14 mouse cellular contexts compared by ENCODE assay signal in the genomic region with DNA sequence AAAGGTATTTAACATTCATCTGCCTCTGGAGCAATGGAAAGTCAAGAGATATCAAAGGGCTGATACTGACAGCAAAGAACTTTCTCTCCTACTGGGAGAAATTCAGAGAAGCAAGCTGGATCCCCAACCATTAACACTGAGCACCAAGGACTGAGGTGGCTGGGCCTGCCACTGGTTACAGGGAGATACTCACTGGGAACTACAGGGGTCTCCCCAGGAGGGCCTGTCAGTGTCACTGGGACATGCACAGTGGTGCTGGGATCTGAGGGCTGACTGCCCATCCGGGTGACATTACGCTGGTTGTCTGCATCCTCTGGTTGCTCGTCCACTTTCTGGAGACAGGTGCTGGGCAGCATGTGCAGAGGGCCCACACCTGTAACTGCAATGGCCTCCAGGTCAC.
"Had no signal": no experiment of that assay in that cellular context is flagged by ENCODE, and none has a peak within 500 bp of the region (broad histone marks: within the 10 kb centered on the region; RNA-seq: fewer than 3 reads in every experiment).

No protein-coding gene starts in this region.

- H3K4me1 ChIP-seq: stomach, embryonic 15.5 days had no signal

- H3K9me3 ChIP-seq: midbrain, embryonic 10.5 days; midbrain, embryonic 12.5 days; neural tube, embryonic 12.5 days; stomach, embryonic 15.5 days had no signal

- DNase-seq: lung, adult 18-20 months; lung, embryonic 14.5 days; lung, postnatal 10 days; lung, postnatal 4 days; midbrain, embryonic 14.5 days; right cerebral cortex, postnatal 14 days; thymus, adult 2 months; thymus, postnatal 25 days; thymus, postnatal 4 days had no signal

- H3K9ac ChIP-seq: lung, embryonic 14.5 days; midbrain, embryonic 12.5 days; neural tube, embryonic 12.5 days; stomach, embryonic 15.5 days had no signal

- H3K4me3 ChIP-seq: midbrain, embryonic 10.5 days; midbrain, embryonic 12.5 days; myocyte; neural tube, embryonic 12.5 days; stomach, embryonic 15.5 days had no signal

- H3K36me3 ChIP-seq: midbrain, embryonic 10.5 days; stomach, embryonic 15.5 days had no signal

- H3K27ac ChIP-seq: midbrain, embryonic 10.5 days; midbrain, embryonic 12.5 days; neural tube, embryonic 12.5 days; stomach, embryonic 15.5 days had no signal

- H3K4me2 ChIP-seq: lung, embryonic 14.5 days; midbrain, embryonic 12.5 days; neural tube, embryonic 12.5 days; stomach, embryonic 15.5 days had no signal
